Mouse (Mus musculus): ENCODE data around the gene Exd1.

GRCm38 (mm10) chr2:119482307-119482706 is 65.1 kb downstream of the Exd1 start:
- no peak for TF ChIP-seq CTCF (IDR thresholded peaks at IDR 0.05; ENCODE audit: borderline replicate concordance, control insufficient read depth, extremely low read depth, insufficient read depth, low read length, poor library complexity)
- TF ChIP-seq POLR2A (IDR thresholded peaks at IDR 0.05; ENCODE audit: control insufficient read depth, extremely low read depth, insufficient read depth, low read length, poor library complexity): no peak

Data from thymus, adult 2 months (tissue).